Mouse (Mus musculus) gastrocnemius, postnatal 25 days (tissue): Measurements from ENCODE around the gene C1qtnf7. TPM values are rescaled to one million over a fixed set of nuclear protein-coding genes. Genes with fewer than 3 reads are reported as not detected.

Source experiments
- DNase-seq: peaks from one replicate; pipeline ENCODE4 v3.0.0; 2022
- long read RNA-seq, 2 experiments: library from polyadenylated mRNA; stranded (forward); transcript quantifications; one replicate each; pipeline ENCODE4 v2.0.0; 2021
- total RNA-seq, 2 experiments: library from RNA; stranded (reverse); gene quantifications; 1 replicate in 1 of 2; 2 replicates in 1 of 2; pipeline ENCODE4 v1.2.3; 2021

The C1qtnf7 gene
- total RNA-seq: under 1 TPM; 0.61 to 0.70 TPM
- long read RNA-seq, experiment 1: 0 reads
- long read RNA-seq, experiment 2, partial matches to known transcripts: 0 of 2 reads
- long read RNA-seq, experiment 2, other reads (novel, unspliced or antisense): 0 of 2 reads

DNA sequence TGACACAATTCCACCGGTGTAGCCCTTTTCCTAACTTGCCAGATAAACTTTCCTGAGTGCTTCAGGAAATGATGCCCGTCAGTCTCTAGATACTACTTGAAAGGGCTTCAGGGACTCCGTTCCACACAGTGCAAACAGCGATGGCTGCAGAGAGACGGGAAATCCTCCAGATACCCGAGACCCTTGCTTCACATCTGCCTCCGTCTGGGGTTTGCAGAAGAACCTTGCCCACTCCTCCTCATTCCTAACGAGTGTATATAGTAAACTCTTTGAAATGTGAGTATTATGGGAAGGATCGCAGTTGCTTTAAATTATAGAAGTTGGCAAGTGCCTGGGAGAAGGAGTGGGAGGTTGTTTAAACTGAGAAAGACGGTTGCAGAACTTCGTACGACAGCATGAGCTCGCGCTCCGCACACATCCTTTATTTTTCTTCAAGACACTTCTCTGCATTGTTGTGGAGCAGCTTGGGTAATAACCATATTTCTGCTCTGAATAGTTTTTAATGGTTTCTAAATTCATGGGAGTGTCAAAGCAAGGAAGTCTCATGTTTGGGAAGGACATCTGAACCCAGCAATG, at the start of gene C1qtnf7:
TSS of gene C1qtnf7 (plus strand) at position 138 of the 576 bp plus-strand sequence.
- no peak for DNase-seq

- DNase-seq: no peak
Measured at GRCm38 (mm10) chr5:43466762-43467161, 48.6 kb upstream of the C1qtnf7 start.

- no peak for DNase-seq
Measured at GRCm38 (mm10) chr5:43467214-43467613, 48.1 kb upstream of the C1qtnf7 start.

- DNase-seq: no peak
Measured at GRCm38 (mm10) chr5:43468937-43469336, 46.4 kb upstream of the C1qtnf7 start.

- DNase-seq: no peak
Measured at GRCm38 (mm10) chr5:43477953-43478352, 37.4 kb upstream of the C1qtnf7 start.

- DNase-seq: no peak
Measured at GRCm38 (mm10) chr5:43480046-43480445, 35.3 kb upstream of the C1qtnf7 start.

DNA sequence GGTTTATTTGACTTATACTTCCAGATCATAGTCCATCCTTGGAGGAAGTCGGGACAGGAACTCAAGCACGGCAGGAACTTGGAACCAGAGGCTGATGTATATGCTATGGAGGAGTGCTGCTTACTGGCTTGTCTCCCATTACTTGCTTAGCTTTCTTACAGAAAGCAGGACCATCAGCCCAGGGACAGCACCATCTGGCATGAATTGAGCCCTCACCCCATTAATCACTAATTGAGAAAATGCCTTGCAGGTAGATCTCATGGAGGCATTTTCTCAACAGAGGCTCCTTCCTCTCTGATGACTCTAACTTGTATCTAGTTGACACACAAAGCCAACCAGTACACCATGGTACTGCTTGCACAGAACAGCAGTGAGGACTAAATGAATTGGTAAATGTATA, 34.6 kb upstream of the C1qtnf7 start:
- no peak for DNase-seq

- DNase-seq: no peak
Measured at GRCm38 (mm10) chr5:43481824-43482223, 33.5 kb upstream of the C1qtnf7 start.

- no peak for DNase-seq
Measured at GRCm38 (mm10) chr5:43501887-43502286, 13.5 kb upstream of the C1qtnf7 start.

DNA sequence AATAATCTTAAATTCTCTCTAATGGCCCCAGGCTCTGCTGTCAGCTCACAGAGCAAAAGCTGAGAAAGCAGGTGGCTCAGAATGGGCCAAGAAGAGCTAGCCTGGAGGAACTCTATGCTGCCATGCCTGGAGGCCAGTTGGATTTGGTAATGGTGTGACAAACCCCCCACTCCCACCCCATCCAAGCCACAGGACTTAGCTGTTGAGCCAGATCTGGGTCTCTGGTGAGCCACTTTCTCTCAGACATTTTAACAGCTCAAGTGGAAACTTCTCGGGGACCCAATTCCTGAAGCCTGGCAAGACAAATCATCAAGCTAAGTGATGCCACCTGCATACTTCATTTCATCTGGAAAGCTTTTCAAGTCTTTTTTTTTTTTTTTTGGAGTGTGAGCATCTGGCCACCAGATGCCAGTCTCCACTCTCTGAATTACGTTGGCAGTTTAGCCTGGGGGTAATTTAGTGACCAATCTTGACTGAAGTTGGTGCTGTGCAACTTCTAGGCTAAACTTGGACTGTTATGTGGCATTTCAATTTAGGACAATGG, 11.0 kb upstream of the C1qtnf7 start:
- DNase-seq: no peak

DNA sequence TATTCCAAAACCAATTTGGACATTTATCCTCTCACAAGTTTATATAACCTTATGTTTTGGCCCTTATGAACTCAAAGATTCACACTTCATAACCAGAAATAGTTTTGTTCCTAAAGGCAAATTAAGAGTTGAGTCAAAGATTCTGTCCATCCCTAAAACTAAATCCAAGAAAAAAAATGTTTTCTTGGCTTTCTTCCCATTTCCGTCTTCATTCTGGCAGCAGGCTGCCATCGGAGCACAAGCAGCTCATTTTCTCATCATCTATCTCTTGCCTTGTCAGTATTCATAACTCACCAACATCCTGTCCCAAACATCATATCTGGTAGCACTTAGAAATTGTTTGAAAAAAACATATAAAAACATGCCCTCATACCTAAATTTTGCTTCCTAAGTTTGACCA, 6.9 kb upstream of the C1qtnf7 start:
- no peak for DNase-seq

- no peak for DNase-seq
Measured at GRCm38 (mm10) chr5:43508892-43509291, 6.4 kb upstream of the C1qtnf7 start.

- DNase-seq: no peak
Measured at GRCm38 (mm10) chr5:43511126-43511525, 4.2 kb upstream of the C1qtnf7 start.

- no peak for DNase-seq
Measured at GRCm38 (mm10) chr5:43516491-43516890, 1.2 kb downstream of the C1qtnf7 start.

DNA sequence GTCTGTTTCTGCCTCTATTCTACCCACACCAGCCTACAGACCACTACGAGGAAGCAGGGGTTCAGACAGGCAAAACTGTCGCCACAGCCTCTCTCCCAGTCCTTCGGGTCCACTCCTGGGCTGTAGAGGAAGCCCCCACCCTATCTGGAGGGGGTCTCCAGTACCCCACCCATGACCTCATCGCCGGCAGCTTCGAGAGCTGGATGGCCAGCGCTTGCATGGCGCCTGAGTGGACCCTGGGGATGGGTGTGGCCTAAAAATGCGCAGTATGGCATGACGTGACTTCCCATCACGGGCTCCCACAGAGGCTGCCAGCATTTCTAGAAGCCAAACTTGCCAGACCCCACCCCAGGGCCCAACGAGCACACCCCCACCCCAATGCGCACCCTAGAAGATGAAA, 2.0 kb downstream of the C1qtnf7 start:
- DNase-seq: peak; percentile 41

DNA sequence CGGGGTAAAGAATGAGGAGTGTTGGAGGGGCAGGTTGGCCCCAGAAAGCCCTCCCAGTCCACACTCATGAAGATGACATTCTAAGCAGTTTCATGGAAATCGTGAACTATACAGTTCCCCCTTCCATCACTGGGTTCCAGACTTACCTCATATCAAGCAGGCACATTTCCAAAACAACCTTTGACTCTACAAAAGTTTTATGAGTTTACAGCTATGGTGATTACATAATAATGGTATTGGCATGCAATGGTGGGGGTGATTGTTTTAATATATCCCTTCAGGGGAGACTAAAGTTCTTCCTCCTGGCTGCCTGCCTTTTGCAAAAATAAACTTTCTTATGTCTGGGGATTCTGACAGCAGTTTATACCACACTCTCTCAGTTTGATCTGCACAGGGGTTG, 4.6 kb downstream of the C1qtnf7 start:
- no peak for DNase-seq

DNA sequence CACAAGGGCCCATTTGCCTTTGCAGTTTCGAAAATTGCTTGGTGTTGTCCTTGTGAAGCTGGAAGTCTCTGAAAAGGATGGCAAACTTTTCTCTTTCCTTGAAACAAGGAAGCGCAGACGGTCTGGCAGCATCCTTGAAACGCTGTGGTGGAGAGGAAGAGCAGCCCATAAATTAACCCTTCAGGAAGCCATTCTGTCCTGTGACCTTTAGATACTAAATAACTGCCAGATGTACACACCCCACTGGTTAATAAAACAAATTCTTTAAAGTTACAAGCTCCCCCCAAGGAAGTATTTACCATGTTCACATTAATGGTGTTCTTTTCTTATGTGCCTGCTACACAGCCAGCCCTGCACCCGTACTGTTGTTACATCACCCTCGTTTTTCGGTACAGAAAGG, 6.0 kb downstream of the C1qtnf7 start:
- DNase-seq: no peak

DNA sequence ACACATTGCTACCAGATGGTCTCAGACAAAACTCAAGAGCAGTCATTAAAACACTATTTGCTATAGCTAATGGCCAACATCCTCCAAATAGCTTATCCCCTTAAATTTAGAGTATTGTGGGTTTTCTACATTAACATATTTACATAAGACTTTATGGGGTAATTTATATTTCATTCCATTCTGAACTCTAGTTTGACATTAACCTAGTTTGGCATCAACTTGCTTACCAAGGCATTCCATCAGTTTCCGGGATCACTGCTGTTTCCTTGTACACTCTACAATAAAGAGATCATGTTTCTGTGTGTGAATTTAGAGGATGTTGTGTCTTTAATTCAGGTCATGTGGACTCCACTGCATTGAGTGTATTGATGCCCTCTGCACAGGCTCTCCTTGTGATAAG, 7.5 kb downstream of the C1qtnf7 start:
- no peak for DNase-seq

GRCm38 (mm10) chr5:43526874-43527584, 11.7 kb downstream of the C1qtnf7 start:
- no peak for DNase-seq

GRCm38 (mm10) chr5:43530186-43530585, 14.8 kb downstream of the C1qtnf7 start:
- DNase-seq: no peak

DNA sequence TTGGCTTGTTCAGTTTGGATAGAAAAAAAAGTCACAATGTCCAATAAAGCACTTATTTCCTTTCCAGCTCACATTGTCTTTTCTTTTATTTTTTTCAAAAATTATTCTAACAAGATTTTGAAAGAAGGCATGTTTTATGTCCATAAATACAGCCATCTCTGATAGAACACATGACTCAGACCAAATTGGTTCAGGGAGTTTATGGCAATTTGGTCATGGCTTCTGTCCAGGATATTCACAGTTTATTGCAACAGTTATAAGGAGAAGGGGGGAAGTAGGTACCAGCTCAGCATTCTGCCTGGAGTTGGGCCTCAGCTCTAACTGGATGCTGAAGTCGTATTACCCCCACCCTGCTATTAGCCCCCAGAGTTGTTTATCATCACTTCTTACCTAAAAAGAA, 15.5 kb downstream of the C1qtnf7 start:
- no peak for DNase-seq

- DNase-seq: peak; percentile 8
Measured at GRCm38 (mm10) chr5:43538322-43539167, 23.2 kb downstream of the C1qtnf7 start.

DNA sequence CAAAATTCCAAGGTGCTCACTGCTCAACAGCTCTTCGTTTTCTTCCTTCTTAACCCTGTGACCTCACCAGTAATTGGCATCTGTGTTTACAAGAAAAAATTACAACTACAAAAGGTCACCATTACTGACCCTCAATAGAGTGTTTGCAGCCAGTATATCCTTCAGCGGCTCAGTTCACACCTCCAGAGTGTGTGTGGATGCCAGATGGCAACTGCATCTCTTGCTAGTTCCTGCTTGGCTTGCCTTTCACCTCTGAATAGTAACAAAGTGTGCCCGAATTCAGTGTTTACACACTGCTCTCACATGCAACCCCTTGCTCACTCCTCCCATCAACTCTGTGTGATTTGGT, 23.8 kb downstream of the C1qtnf7 start:
- DNase-seq: no peak
